Mouse (Mus musculus) megakaryocyte progenitor cell, adult 5-6 weeks (primary cell): ENCODE measurements around the gene Sdhaf4. TPM values are rescaled to one million over a fixed set of nuclear protein-coding genes. Genes with fewer than 3 reads are reported as not detected.

Experiments used
- ATAC-seq: replicated peaks from 2 replicates; pipeline ENCODE4 v1.8.0; 2016; ENCODE audit warnings: mild to moderate bottlenecking, moderate TSS enrichment, inconsistent platforms; ENCODE audit not compliant: poor library complexity
- total RNA-seq, 2 experiments: library from RNA; stranded (forward) in 1 of 2; stranded (reverse) in 1 of 2; fragments of 157-497, 149-512 nt in 1 of 2; fragments of 200-1000 nt in 1 of 2; gene quantifications; 2 replicates each; pipeline versions ENCODE4 v1.2.3 to v1.2.4; 2015 to 2017

Sdhaf4 gene
- total RNA-seq, 2 experiments from 2014 or later, result 17.9 to 36.8 TPM

- ATAC-seq, result no peak
Observed at GRCm38 (mm10) chr1:23958101-23958500, 47.4 kb downstream of the Sdhaf4 start.

- ATAC-seq, result no peak
Observed at GRCm38 (mm10) chr1:23955539-23955938, 49.9 kb downstream of the Sdhaf4 start.

DNA sequence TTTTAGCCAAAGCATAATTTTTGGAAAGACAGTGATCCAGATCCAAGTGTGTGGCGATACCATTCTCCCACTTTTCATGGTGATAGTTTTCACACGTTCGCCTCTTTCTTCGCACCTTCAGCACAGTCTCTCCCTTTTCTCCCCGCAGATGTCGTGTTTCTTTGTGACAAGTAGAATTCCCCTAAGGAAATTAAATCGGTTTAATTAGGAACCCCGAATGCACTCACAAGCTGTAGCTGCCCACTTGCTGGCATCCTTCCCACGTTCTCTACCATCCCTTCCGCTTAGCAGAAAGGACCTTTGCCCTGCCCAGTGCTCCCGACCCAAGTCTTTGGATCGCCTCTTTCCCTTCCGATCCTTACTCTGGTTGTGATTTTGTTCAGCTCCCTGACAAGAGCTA is 51.5 kb downstream of the Sdhaf4 start:
- ATAC-seq, result no peak

GRCm38 (mm10) chr1:23948778-23949699 is 56.4 kb downstream of the Sdhaf4 start:
- no peak for ATAC-seq

DNA sequence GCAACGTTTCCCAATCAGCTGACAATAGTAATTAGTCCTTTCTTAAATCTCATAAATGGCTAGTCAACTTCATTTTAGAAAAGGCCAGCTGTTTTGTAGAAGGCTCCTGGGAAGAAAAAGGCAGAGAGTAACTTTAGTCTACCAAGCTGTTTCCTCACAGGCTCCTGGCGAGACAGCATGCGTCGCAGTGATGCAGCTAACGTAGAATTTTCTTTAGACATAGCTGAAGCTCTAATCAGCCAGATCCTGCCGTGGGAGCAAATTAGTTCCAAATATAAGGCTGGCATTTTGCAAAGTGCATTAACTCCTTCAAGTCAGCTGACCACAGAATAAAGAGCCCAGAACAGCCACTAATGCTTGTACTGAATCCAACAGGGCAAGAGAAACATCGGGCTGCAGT is 57.2 kb downstream of the Sdhaf4 start:
- ATAC-seq, result no peak

Other genes with a start within 250 kb of the Sdhaf4 start
- gene B3gat2, start 243.9 kb downstream of the Sdhaf4 start, total RNA-seq (2015), result not detected in 2 replicates
- 0.04 TPM in 1 of 2 replicates, not detected in the other for gene B3gat2, start 243.9 kb downstream of the Sdhaf4 start, total RNA-seq (2017)
- gene Smap1, start 83.3 kb downstream of the Sdhaf4 start, total RNA-seq (2015), result 63.0 and 69.0 TPM in 2 replicates
- gene Smap1, start 83.3 kb downstream of the Sdhaf4 start, total RNA-seq (2017), result 36.3 and 36.9 TPM in 2 replicates
- 1.6 and 4.3 TPM in 2 replicates for gene Fam135a, start 94.7 kb upstream of the Sdhaf4 start, total RNA-seq (2015)
- 1.6 and 2.7 TPM in 2 replicates for gene Fam135a, start 94.7 kb upstream of the Sdhaf4 start, total RNA-seq (2017)
- not detected in 2 replicates for gene Col9a1, start 172.0 kb upstream of the Sdhaf4 start, total RNA-seq (2015)
- gene Col9a1, start 172.0 kb upstream of the Sdhaf4 start, total RNA-seq (2017), result not detected in 2 replicates